Mouse (Mus musculus) liver, embryonic 11.5 days (tissue): ENCODE data around the gene Steap1. TPM values are rescaled to one million over a fixed set of nuclear protein-coding genes. Genes with fewer than 3 reads are reported as not detected.

Experiments
- ATAC-seq: fragments of 200-750 bp; cut with Nextera tagmentation; replicated peaks from 2 replicates; pipeline ENCODE4 v1.8.0; 2017; ENCODE audit warnings: moderate number of reproducible peaks, mild to moderate bottlenecking, moderate TSS enrichment, moderate library complexity; ENCODE audit not compliant: low FRiP score
- DNase-seq: peaks from one replicate; pipeline ENCODE4 v3.0.0-alpha.2; 2017; ENCODE audit warnings: low spot score
- H3K27ac ChIP-seq: fragments of 300-500 bp; sonication (generic); 2 replicates; pipeline ENCODE4 v1.5.1; 2014; ENCODE audit warnings: mild to moderate bottlenecking, low read depth, low read length, control low read depth
- H3K27me3 ChIP-seq: fragments of 300-500 bp; sonication (generic); replicated peaks from 2 replicates; pipeline ENCODE4 v1.6.1; 2014; ENCODE audit warnings: low read length, mixed read lengths; ENCODE audit not compliant: control insufficient read depth, insufficient read depth
- H3K36me3 ChIP-seq: fragments of 300-500 bp; sonication (generic); 2 replicates; pipeline ENCODE4 v1.6.1; 2014; ENCODE audit warnings: mild to moderate bottlenecking, low read length, moderate library complexity, mixed read lengths; ENCODE audit not compliant: control insufficient read depth, insufficient read depth
- H3K4me1 ChIP-seq: fragments of 300-500 bp; sonication (generic); replicated peaks from 2 replicates; pipeline ENCODE4 v1.6.1; 2014; ENCODE audit warnings: low read length, mixed read lengths; ENCODE audit not compliant: control insufficient read depth, insufficient read depth
- H3K4me2 ChIP-seq: fragments of 300-500 bp; sonication (generic); 2 replicates; pipeline ENCODE4 v1.6.1; 2014; ENCODE audit warnings: mild to moderate bottlenecking, control low read depth, moderate library complexity
- H3K4me3 ChIP-seq: fragments of 300-500 bp; sonication (generic); 2 replicates; pipeline ENCODE4 v1.5.1; 2014; ENCODE audit warnings: low read depth, low read length, control low read depth
- H3K9ac ChIP-seq: fragments of 300-500 bp; sonication (generic); 2 replicates; pipeline ENCODE4 v1.6.1; 2014; ENCODE audit warnings: low read depth, low read length, control low read depth
- H3K9me3 ChIP-seq: fragments of 300-500 bp; sonication (generic); 2 replicates; pipeline ENCODE4 v1.6.1; 2016; ENCODE audit warnings: low read length, inconsistent platforms, mixed read lengths; ENCODE audit not compliant: control insufficient read depth
- WGBS: fragments of 180-500 bp; shearing (Covaris S2); extraction: QIAGEN DNeasy Blood & Tissue Kit; methylation state at CpG from one replicate; pipeline ENCODE4 v1.1.7; 2014; 5-methylcytosine and 5-hydroxymethylcytosine counted together
- polyA plus RNA-seq: library from polyadenylated mRNA; unstranded; fragments of >200 nt; fragmentation: Nextera tagmentation; extraction: Ambion mirVana; gene quantifications from 2 replicates; pipeline ENCODE4 v1.2.1, GENCODE M21; 2014

Steap1 gene
- 10.5 and 11.1 TPM in 2 replicates for polyA plus RNA-seq

GRCm38 (mm10) chr5:5748866-5749682 is at the start of gene Steap1:
Steap1 (minus strand) TSS chr5:5749326.
- Histone ChIP-seq H3K27me3 (peaks cover 5% of the 10 kb centered on the region; the same call in 1 of the 2 replicates), H3K9me3 (no peaks in the 10 kb centered on the region), H3K9ac (peak within 1 kb of the TSS; percentile 64), H3K4me1 (no peaks in the 10 kb centered on the region), H3K4me2 (peak within 1 kb of the TSS; percentile 88), H3K27ac (no peak within 1 kb of the TSS), H3K4me3 (peak within 1 kb of the TSS; percentile 64), H3K36me3 (no peaks in the 10 kb centered on the region)
- peak; percentile 89 for DNase-seq
- under 1% methylated on average over 72 of the region's 75 CpGs for WGBS
- ATAC-seq = peak; percentile 93

GRCm38 (mm10) chr5:5787106-5787505 is 38.0 kb upstream of the Steap1 start:
- H3K4me2 ChIP-seq = no peak overlapping the region
- H3K4me3 ChIP-seq = no peak overlapping the region
- no peaks in the 10 kb centered on the region for H3K4me1 ChIP-seq
- H3K9ac ChIP-seq = no peak overlapping the region
- no peaks in the 10 kb centered on the region for H3K9me3 ChIP-seq
- H3K27ac ChIP-seq = no peak overlapping the region
- no peak for ATAC-seq
- H3K36me3 ChIP-seq = no peaks in the 10 kb centered on the region
- no peaks in the 10 kb centered on the region for H3K27me3 ChIP-seq
- 66% methylated on average over 2 of the region's 2 CpGs for WGBS
- DNase-seq = no peak

- no peak overlapping the region for H3K4me3 ChIP-seq
- H3K36me3 ChIP-seq = no peaks in the 10 kb centered on the region
- no peak overlapping the region for H3K9ac ChIP-seq
- no peak overlapping the region for H3K4me2 ChIP-seq
- H3K27ac ChIP-seq = no peak overlapping the region
- 53% methylated on average over 3 of the region's 3 CpGs for WGBS
- no peak for DNase-seq
- no peaks in the 10 kb centered on the region for H3K27me3 ChIP-seq
- ATAC-seq = no peak
- H3K9me3 ChIP-seq = no peaks in the 10 kb centered on the region
- H3K4me1 ChIP-seq = no peaks in the 10 kb centered on the region
These were observed 7.4 kb upstream of the Steap1 start for GRCm38 (mm10) chr5:5756392-5757019.

- DNase-seq (peak; percentile 53), ATAC-seq (no peak)
- no peak overlapping the region for H3K4me2 ChIP-seq
- no peak overlapping the region for H3K9ac ChIP-seq
- WGBS = 2% methylated on average over 9 of the region's 9 CpGs
- no peaks in the 10 kb centered on the region for H3K4me1 ChIP-seq
- no peaks in the 10 kb centered on the region for H3K36me3 ChIP-seq
- H3K27ac ChIP-seq = no peak overlapping the region
- no peak overlapping the region for H3K4me3 ChIP-seq
- H3K27me3 ChIP-seq = no peaks in the 10 kb centered on the region
- no peaks in the 10 kb centered on the region for H3K9me3 ChIP-seq
These were observed 5.9 kb upstream of the Steap1 start for GRCm38 (mm10) chr5:5755039-5755438.

GRCm38 (mm10) chr5:5749772-5750222 is 671 bp upstream of the Steap1 start:
- Histone ChIP-seq H3K4me3 (peak overlapping the region; percentile 64), H3K4me2 (peak overlapping the region; percentile 88), H3K9me3 (no peaks in the 10 kb centered on the region), H3K9ac (no peak overlapping the region), H3K27me3 (peaks cover 5% of the 10 kb centered on the region; the same call in 1 of the 2 replicates), H3K36me3 (no peaks in the 10 kb centered on the region), H3K27ac (no peak overlapping the region), H3K4me1 (no peaks in the 10 kb centered on the region)
- DNase-seq (peak; percentile 34), ATAC-seq (peak; percentile 65)
- under 1% methylated on average over 13 of the region's 13 CpGs for WGBS

- Histone ChIP-seq H3K4me1 (no peaks in the 10 kb centered on the region), H3K9me3 (no peaks in the 10 kb centered on the region), H3K4me3 (no peak overlapping the region), H3K27ac (no peak overlapping the region), H3K36me3 (no peaks in the 10 kb centered on the region), H3K27me3 (no peaks in the 10 kb centered on the region), H3K9ac (no peak overlapping the region), H3K4me2 (no peak overlapping the region)
- WGBS = 93% methylated on average over 9 of the region's 9 CpGs
- ATAC-seq = no peak
- DNase-seq = no peak
These were observed 14.7 kb downstream of the Steap1 start for GRCm38 (mm10) chr5:5734445-5734844.

- WGBS = 64% methylated on average over 2 of the region's 2 CpGs
- DNase-seq (no peak), ATAC-seq (no peak)
- H3K27me3 ChIP-seq = no peaks in the 10 kb centered on the region
- H3K9ac ChIP-seq = no peak overlapping the region
- no peaks in the 10 kb centered on the region for H3K4me1 ChIP-seq
- no peak overlapping the region for H3K27ac ChIP-seq
- no peaks in the 10 kb centered on the region for H3K36me3 ChIP-seq
- H3K4me2 ChIP-seq = no peak overlapping the region
- no peaks in the 10 kb centered on the region for H3K9me3 ChIP-seq
- H3K4me3 ChIP-seq = no peak overlapping the region
These were observed 16.3 kb downstream of the Steap1 start for GRCm38 (mm10) chr5:5732858-5733257.

- 93% methylated on average over 3 of the region's 3 CpGs for WGBS
- Histone ChIP-seq H3K4me3 (no peak overlapping the region), H3K4me2 (no peak overlapping the region)
These were observed 16.9 kb downstream of the Steap1 start for GRCm38 (mm10) chr5:5732208-5732607.

More at GRCm38 (mm10) chr5:5732208-5732607, 16.9 kb downstream of the Steap1 start:
- H3K27ac ChIP-seq = no peak overlapping the region
- DNase-seq (no peak), ATAC-seq (no peak)
- no peaks in the 10 kb centered on the region for H3K36me3 ChIP-seq
- no peaks in the 10 kb centered on the region for H3K4me1 ChIP-seq
- H3K27me3 ChIP-seq = no peaks in the 10 kb centered on the region
- no peak overlapping the region for H3K9ac ChIP-seq
- H3K9me3 ChIP-seq = no peaks in the 10 kb centered on the region
